15 mouse cellular contexts compared by ENCODE assay signal in genomic region chr10:10219726-10220125, GRCm38 (mm10).
DNase-seq lines count a peak whose midpoint lies in the region.
"Had no signal": no experiment of that assay in that cellular context is flagged by ENCODE, and none has a peak within 500 bp of the region (broad histone marks: within the 10 kb centered on the region; RNA-seq: fewer than 3 reads in every experiment).

No protein-coding gene starts in this region.

- peak; percentile 16 to 69 for DNase-seq in layer of hippocampus, adult 18-20 months (ENCODE audit: low spot score in 2 of 2)
- DNase-seq in layer of hippocampus, postnatal 25 days (ENCODE audit: extremely low spot score in 1 of 2, low spot score in 1 of 2) = no peak
- peak; percentile 1 for DNase-seq in right cerebral cortex, adult 18-20 months
- no peak for DNase-seq in right cerebral cortex, postnatal 36 days (ENCODE audit: low spot score in 2 of 2)
- peak; percentile 24 for DNase-seq in telencephalon, adult 2 months (ENCODE audit: low read depth, low spot score)
- DNase-seq in gastrocnemius, adult 18-20 months (ENCODE audit: low spot score) = no peak
- DNase-seq: adrenal gland, adult 2 months; adrenal gland, postnatal 14 days; B cell, adult 2 months; cerebellum, adult 11-12 months; cerebellum, adult 8-10 months; cerebellum, postnatal 14 days; gastrocnemius, adult 2 months; gastrocnemius, postnatal 14 days; heart, adult 11 months had no signal

Comparison
In these comparisons a context has a peak if more than half of its experiments do, and no peak if none do; other contexts are left out.
1. DNase-seq: peak in layer of hippocampus, adult 18-20 months (2 of 2), right cerebral cortex, adult 18-20 months (single experiment) and telencephalon, adult 2 months (single experiment); none in layer of hippocampus, postnatal 25 days (0 of 2), right cerebral cortex, postnatal 36 days (0 of 2) and gastrocnemius, adult 18-20 months (single experiment).